Mouse (Mus musculus): ENCODE results near the gene Rilpl1. TPM values are rescaled to one million over a fixed set of nuclear protein-coding genes. Genes with fewer than 3 reads are reported as not detected.

Gene Rilpl1
- polyA plus RNA-seq, 1 experiment from 2014 or later: 23.1 TPM

GRCm38 (mm10) chr5:124540905-124541601, 9.9 kb upstream of the Rilpl1 start:
- H3K9me3 ChIP-seq: no peaks in the 10 kb centered on the region
- peaks cover 19% of the 10 kb centered on the region for H3K4me1 ChIP-seq
- peak overlapping the region; percentile 92 for H3K27ac ChIP-seq (replicated peaks)
- no peaks in the 10 kb centered on the region for H3K27me3 ChIP-seq (replicated peaks; ENCODE audit: low read depth, poor library complexity, severe bottlenecking)
- H3K4me3 ChIP-seq: peak overlapping the region; percentile 99
- WGBS: under 1% methylated on average over 84 of the region's 89 CpGs
- H3K36me3 ChIP-seq (replicated peaks): peaks cover 39% of the 10 kb centered on the region
- DNase-seq (ENCODE audit: low spot score): peak; percentile 70

- under 1% methylated on average over 35 of the region's 35 CpGs for WGBS
- Histone ChIP-seq H3K9me3 (no peaks in the 10 kb centered on the region), H3K36me3 (replicated peaks) (peaks cover 32% of the 10 kb centered on the region), H3K27me3 (replicated peaks; ENCODE audit: low read depth, poor library complexity, severe bottlenecking) (no peaks in the 10 kb centered on the region), H3K4me1 (peaks cover 19% of the 10 kb centered on the region), H3K27ac (replicated peaks) (peak within 1 kb of the TSS; percentile 92), H3K4me3 (peak within 1 kb of the TSS; percentile 99)
- DNase-seq (ENCODE audit: low spot score): peak; percentile 95
These were observed 9.2 kb upstream of the Rilpl1 start, which contains the start of gene Tmed2 for GRCm38 (mm10) chr5:124540383-124540786. TSS of gene Tmed2 (plus strand) at chr5:124540695.

- Histone ChIP-seq H3K27me3 (replicated peaks; ENCODE audit: low read depth, poor library complexity, severe bottlenecking) (no peaks in the 10 kb centered on the region), H3K27ac (replicated peaks) (peak overlapping the region; percentile 85), H3K36me3 (replicated peaks) (peaks cover 27% of the 10 kb centered on the region), H3K4me1 (peaks cover 19% of the 10 kb centered on the region), H3K4me3 (peak overlapping the region; percentile 99), H3K9me3 (no peaks in the 10 kb centered on the region)
- WGBS: 70% methylated on average over 4 of the region's 4 CpGs
- no peak for DNase-seq (ENCODE audit: low spot score)
These were observed 8.7 kb upstream of the Rilpl1 start for GRCm38 (mm10) chr5:124539905-124540304.

- Histone ChIP-seq H3K36me3 (replicated peaks) (peaks cover 19% of the 10 kb centered on the region), H3K27me3 (replicated peaks; ENCODE audit: low read depth, poor library complexity, severe bottlenecking) (no peaks in the 10 kb centered on the region), H3K4me3 (no peak overlapping the region), H3K4me1 (peaks cover 19% of the 10 kb centered on the region), H3K9me3 (no peaks in the 10 kb centered on the region), H3K27ac (replicated peaks) (no peak overlapping the region)
- WGBS: 80% methylated on average over 16 of the region's 16 CpGs
- no peak for DNase-seq (ENCODE audit: low spot score)
These were observed 7.9 kb upstream of the Rilpl1 start for GRCm38 (mm10) chr5:124538813-124539792.

DNA sequence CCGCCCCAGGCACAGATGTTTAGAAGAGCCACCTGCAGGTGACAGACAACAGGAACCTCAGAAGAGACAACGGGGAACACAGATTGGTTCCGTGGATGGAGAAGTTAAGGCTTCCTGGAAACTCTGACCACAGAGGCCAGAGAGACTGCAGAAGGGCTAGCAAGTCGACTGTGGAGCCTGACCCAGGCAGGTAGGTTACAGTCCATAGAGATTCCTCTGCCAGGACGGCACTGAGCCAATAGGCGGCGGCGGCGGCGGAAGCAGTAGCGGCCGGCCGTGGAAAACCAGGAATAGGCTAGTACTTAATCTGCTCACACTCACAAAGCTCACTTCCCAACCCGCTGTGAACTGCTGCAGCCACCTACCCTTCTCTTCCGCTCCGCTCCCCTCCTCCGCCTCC, 5.6 kb upstream of the Rilpl1 start:
- Histone ChIP-seq H3K4me1 (peaks cover 23% of the 10 kb centered on the region), H3K36me3 (replicated peaks) (no peaks in the 10 kb centered on the region), H3K4me3 (peak overlapping the region; percentile 44), H3K9me3 (no peaks in the 10 kb centered on the region), H3K27me3 (replicated peaks; ENCODE audit: low read depth, poor library complexity, severe bottlenecking) (no peaks in the 10 kb centered on the region), H3K27ac (replicated peaks) (peak overlapping the region; percentile 66)
- peak; percentile 59 for DNase-seq (ENCODE audit: low spot score)
- 7% methylated on average over 17 of the region's 17 CpGs for WGBS

DNA sequence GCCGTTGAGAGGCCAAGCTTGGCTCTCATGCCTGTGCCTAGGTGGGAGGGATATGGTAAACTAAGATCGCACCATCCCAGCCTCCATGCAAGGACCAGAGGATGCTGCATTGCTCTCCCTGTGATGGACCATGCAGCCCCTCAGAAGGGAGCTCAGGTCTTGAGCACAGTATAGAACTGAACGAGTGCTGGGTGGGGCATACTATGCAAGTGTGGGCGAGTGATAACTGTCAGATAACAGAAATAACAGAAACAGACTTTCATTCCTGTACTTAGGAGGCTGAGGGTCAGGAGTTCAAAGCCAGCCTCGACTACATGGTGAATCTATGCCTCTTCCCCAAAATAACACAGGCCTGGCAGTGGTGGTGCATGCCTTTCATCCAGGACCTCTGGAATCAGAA, 3.8 kb upstream of the Rilpl1 start:
- DNase-seq (ENCODE audit: low spot score): no peak
- Histone ChIP-seq H3K27ac (replicated peaks) (no peak overlapping the region), H3K4me3 (no peak overlapping the region), H3K9me3 (no peaks in the 10 kb centered on the region), H3K36me3 (replicated peaks) (no peaks in the 10 kb centered on the region), H3K27me3 (replicated peaks; ENCODE audit: low read depth, poor library complexity, severe bottlenecking) (no peaks in the 10 kb centered on the region), H3K4me1 (peaks cover 38% of the 10 kb centered on the region)
- 73% methylated on average over 5 of the region's 5 CpGs for WGBS

DNA sequence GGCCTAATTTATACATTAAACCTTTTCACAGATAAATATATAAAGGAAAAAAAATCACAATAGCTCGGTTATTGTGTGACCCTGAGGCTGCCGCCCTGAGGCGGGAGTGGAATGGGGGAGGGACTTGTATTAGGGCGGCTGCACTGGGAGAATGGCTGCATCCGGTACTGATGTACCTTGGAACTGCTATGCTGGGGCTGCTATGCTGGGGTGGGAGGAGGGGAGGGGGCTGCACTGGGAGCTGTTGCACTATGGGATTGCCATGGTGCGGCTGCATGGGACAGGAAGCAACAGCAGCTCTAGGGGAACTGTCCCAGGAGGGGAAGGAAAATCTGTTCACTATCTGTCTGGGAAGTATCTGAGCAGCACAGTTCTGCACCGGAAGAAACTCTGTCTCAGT, 1.3 kb upstream of the Rilpl1 start:
- WGBS: 34% methylated on average over 7 of the region's 7 CpGs
- Histone ChIP-seq H3K4me3 (peak overlapping the region; percentile 90; the same call in 1 of the 2 replicates), H3K4me1 (peaks cover 58% of the 10 kb centered on the region), H3K36me3 (replicated peaks) (no peaks in the 10 kb centered on the region; the same call in 1 of the 2 replicates), H3K9me3 (no peaks in the 10 kb centered on the region), H3K27ac (replicated peaks) (peak overlapping the region; percentile 94), H3K27me3 (replicated peaks; ENCODE audit: low read depth, poor library complexity, severe bottlenecking) (no peaks in the 10 kb centered on the region)
- DNase-seq (ENCODE audit: low spot score): peak; percentile 63

DNA sequence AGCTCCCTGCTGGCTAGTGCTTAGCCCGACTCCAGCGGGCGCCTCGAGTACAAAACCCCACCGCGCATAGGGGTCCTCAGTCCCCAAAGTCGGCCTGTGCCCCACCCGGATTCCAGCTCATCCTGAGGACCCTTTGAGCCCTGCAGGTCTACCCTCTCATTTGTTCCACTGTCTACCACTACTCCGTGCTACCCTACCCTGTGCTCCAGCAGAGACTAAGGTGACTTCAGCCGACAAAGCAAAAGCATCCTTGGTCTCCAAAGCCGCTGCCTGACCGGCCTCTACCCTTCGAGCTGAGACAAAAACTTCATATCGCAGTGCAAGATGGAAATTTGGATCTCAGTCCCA, 366 bp upstream of the Rilpl1 start:
- no peak for DNase-seq (ENCODE audit: low spot score)
- 13% methylated on average over 14 of the region's 14 CpGs for WGBS
- H3K4me1 ChIP-seq: peaks cover 52% of the 10 kb centered on the region

DNA sequence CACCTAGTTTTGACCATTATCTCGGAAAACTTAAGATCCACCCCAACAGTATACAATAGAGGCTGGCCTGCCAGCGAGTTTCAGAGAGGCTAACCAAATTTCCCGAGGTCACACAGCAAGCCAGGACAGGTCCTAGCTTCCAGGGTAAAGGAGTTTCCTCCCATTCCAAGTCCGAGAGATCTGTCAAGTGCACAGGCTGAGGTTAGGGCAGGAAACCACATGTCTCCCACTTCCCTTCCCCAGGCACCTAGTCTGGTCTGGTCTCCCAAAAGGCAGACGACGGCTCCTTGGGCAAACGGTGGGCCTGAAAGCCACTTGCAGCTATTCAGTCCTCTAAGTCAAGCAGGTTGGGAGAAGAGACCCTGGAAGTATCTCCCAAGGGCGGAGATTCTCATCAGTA, 1.5 kb downstream of the Rilpl1 start:
- peaks cover 51% of the 10 kb centered on the region for H3K4me1 ChIP-seq
- 54% methylated on average over 8 of the region's 8 CpGs for WGBS
- H3K36me3 ChIP-seq (replicated peaks): peaks cover 21% of the 10 kb centered on the region
- H3K27ac ChIP-seq (replicated peaks): 0 out of 2 replicates have a peak overlapping the region, but pooled peaks have one; percentile 1
- no peaks in the 10 kb centered on the region for H3K9me3 ChIP-seq
- no peak for DNase-seq (ENCODE audit: low spot score)
- H3K4me3 ChIP-seq: peak overlapping the region; percentile 90
- H3K27me3 ChIP-seq (replicated peaks; ENCODE audit: low read depth, poor library complexity, severe bottlenecking): no peaks in the 10 kb centered on the region

More for the DNA sequence above, 366 bp upstream of the Rilpl1 start:
- Histone ChIP-seq H3K9me3 (no peaks in the 10 kb centered on the region), H3K36me3 (replicated peaks) (peaks cover 5% of the 10 kb centered on the region; the same call in 1 of the 2 replicates), H3K4me3 (peak overlapping the region; percentile 90), H3K27ac (replicated peaks) (peak overlapping the region; percentile 94), H3K27me3 (replicated peaks; ENCODE audit: low read depth, poor library complexity, severe bottlenecking) (no peaks in the 10 kb centered on the region)

DNA sequence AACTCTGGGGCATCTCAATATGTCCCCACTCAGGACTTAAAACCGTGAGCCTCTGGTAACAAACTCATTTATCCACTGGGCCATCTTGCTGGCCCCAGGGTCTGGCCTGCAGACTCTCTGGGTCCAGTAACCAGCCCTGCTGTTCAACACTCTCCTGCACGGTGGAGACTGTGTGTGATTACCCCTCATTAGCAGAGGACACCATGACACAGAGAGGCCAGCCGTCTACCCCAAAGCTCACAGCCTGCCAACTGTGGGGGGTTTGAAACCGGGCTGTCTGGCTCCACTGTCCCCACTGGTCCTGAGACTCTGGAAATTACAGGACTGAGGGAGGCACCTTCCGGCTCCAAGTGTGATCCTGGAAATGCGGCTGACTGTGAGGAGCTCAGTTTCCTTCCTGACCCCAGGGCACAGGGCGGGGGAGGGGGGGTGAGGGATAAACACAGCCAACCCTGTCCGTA, 2.0 kb downstream of the Rilpl1 start:
- Histone ChIP-seq H3K27ac (replicated peaks) (peak overlapping the region; percentile 58), H3K9me3 (no peaks in the 10 kb centered on the region), H3K4me1 (peaks cover 51% of the 10 kb centered on the region), H3K4me3 (peak overlapping the region; percentile 90), H3K36me3 (replicated peaks) (peaks cover 26% of the 10 kb centered on the region), H3K27me3 (replicated peaks; ENCODE audit: low read depth, poor library complexity, severe bottlenecking) (no peaks in the 10 kb centered on the region)
- 24% methylated on average over 8 of the region's 8 CpGs for WGBS
- peak; percentile 34 for DNase-seq (ENCODE audit: low spot score)

GRCm38 (mm10) chr5:124528791-124529190, 2.4 kb downstream of the Rilpl1 start:
- H3K27ac ChIP-seq (replicated peaks): peak overlapping the region; percentile 58
- 48% methylated on average over 9 of the region's 9 CpGs for WGBS
- peaks cover 51% of the 10 kb centered on the region for H3K4me1 ChIP-seq
- DNase-seq (ENCODE audit: low spot score): no peak
- H3K9me3 ChIP-seq: no peaks in the 10 kb centered on the region
- H3K4me3 ChIP-seq: peak overlapping the region; percentile 90
- peaks cover 30% of the 10 kb centered on the region for H3K36me3 ChIP-seq (replicated peaks)
- H3K27me3 ChIP-seq (replicated peaks; ENCODE audit: low read depth, poor library complexity, severe bottlenecking): no peaks in the 10 kb centered on the region

GRCm38 (mm10) chr5:124528351-124528750, 2.8 kb downstream of the Rilpl1 start:
- Histone ChIP-seq H3K9me3 (0 out of 2 replicates have a peak, but pooled peaks cover 4% of the 10 kb centered on the region), H3K27ac (replicated peaks) (peak overlapping the region; percentile 58), H3K4me3 (peak overlapping the region; percentile 90), H3K4me1 (peaks cover 48% of the 10 kb centered on the region), H3K27me3 (replicated peaks; ENCODE audit: low read depth, poor library complexity, severe bottlenecking) (no peaks in the 10 kb centered on the region), H3K36me3 (replicated peaks) (peaks cover 34% of the 10 kb centered on the region)
- DNase-seq (ENCODE audit: low spot score): no peak
- WGBS: 69% methylated on average over 4 of the region's 4 CpGs

All from embryonic facial prominence, embryonic 10.5 days (tissue).